In the genomic region with DNA sequence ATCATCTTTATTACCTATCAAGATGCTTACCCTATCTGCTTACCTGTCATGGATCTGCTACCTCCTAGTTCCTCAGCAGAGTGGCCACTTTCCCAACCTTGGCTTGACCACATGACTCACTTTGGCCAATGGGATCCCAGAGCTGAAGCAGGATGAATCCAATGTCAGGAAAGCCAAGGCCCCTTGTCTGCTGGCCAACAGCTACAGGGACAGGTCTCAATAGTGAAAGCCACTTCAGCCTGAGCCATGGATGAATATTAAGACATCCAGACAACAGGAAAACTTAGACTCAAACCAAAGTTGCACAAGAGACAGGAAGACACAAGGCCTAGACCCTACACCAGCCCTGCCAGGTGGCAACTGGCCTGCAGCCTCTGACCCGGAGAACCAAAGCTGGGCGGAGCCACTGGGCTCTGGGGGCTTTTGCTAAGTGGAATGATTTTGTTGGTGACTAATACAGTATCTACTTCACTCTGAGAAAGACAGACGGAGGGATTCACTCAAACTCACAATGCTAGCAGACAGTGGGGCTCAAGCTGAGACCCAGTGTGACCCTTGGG, we compare ENCODE assay signal across 12 mouse cellular contexts.
DNase-seq lines count a peak whose midpoint lies in the region; ATAC-seq and TF ChIP-seq lines count a peak whose summit lies in the region.
"Had no signal": no experiment of that assay in that cellular context is flagged by ENCODE, and none has a peak within 500 bp of the region (broad histone marks: within the 10 kb centered on the region; RNA-seq: fewer than 3 reads in every experiment).

No protein-coding gene starts in this region.

- H3K9ac ChIP-seq in heart, embryonic 13.5 days, result no peak overlapping the region
- no peak overlapping the region for H3K9ac ChIP-seq in lung, postnatal 0 days (replicated peaks; ENCODE audit: low read depth)

- TF ChIP-seq POLR2A in kidney, adult 2 months (IDR thresholded peaks at IDR 0.05; ENCODE audit: low read depth, low read length), result no peak

- no peak overlapping the region for H3K27ac ChIP-seq in kidney, adult 2 months (ENCODE audit: insufficient read depth, low read depth, low read length)
- peak overlapping the region; percentile 51 for H3K27ac ChIP-seq in heart, embryonic 13.5 days (replicated peaks)
- no peak overlapping the region for H3K27ac ChIP-seq in lung, postnatal 0 days (ENCODE audit: low read length)
- H3K27ac ChIP-seq: macrophage had no signal

- H3K9me3 ChIP-seq in heart, embryonic 13.5 days, result no peaks in the 10 kb centered on the region
- H3K9me3 ChIP-seq in lung, postnatal 0 days (ENCODE audit: low read length), result no peaks in the 10 kb centered on the region

- H3K36me3 ChIP-seq in kidney, adult 2 months (ENCODE audit: control insufficient read depth, insufficient read depth, low read length), result no peaks in the 10 kb centered on the region
- no peaks in the 10 kb centered on the region for H3K36me3 ChIP-seq in heart, embryonic 13.5 days
- H3K36me3 ChIP-seq in lung, postnatal 0 days (ENCODE audit: insufficient read depth, low read length), result no peaks in the 10 kb centered on the region

- H3K4me3 ChIP-seq in kidney, adult 2 months (ENCODE audit: insufficient read depth, low read depth, low read length), result no peak overlapping the region
- no peak overlapping the region for H3K4me3 ChIP-seq in heart, embryonic 13.5 days
- no peak overlapping the region for H3K4me3 ChIP-seq in lung, postnatal 0 days (ENCODE audit: low read depth, low read length)

- 82% methylated on average over 3 of the region's 3 CpGs for WGBS in kidney, adult 2 months
- WGBS in heart, embryonic 13.5 days, result 70% methylated on average over 3 of the region's 3 CpGs
- 74% methylated on average over 3 of the region's 3 CpGs for WGBS in lung, postnatal 0 days

- DNase-seq in adrenal gland, adult 2 months, result peak; percentile 47
- DNase-seq in adrenal gland, postnatal 4 days (ENCODE audit: low spot score in 2 of 2), result no peak
- peak; percentile 21 for DNase-seq in kidney, adult 2 months
- DNase-seq in kidney, postnatal 10 days, result no peak
- peak; percentile 31 to 47 for DNase-seq in gastrocnemius, adult 8-10 months (ENCODE audit: low spot score in 2 of 2)
- DNase-seq in B cell, adult 2 months, result no peak
- DNase-seq in lung, postnatal 0 days (ENCODE audit: low spot score), result no peak
- DNase-seq: cerebellum, adult 9-10 months; thymus, postnatal 14 days had no signal

- ATAC-seq in heart, embryonic 13.5 days (ENCODE audit: extremely low read depth, insufficient number of reproducible peaks, low FRiP score, low TSS enrichment), result no peak
- no peak for ATAC-seq in lung, postnatal 0 days
- ATAC-seq: intestine, postnatal 0 days had no signal

- no peak overlapping the region for H3K4me2 ChIP-seq in heart, embryonic 13.5 days
- no peak overlapping the region for H3K4me2 ChIP-seq in lung, postnatal 0 days (replicated peaks; ENCODE audit: low read depth, low read length)

- H3K4me1 ChIP-seq in kidney, adult 2 months (ENCODE audit: control insufficient read depth, insufficient read depth, low read length), result peaks cover 3% of the 10 kb centered on the region; the same call in 1 of the 2 replicates
- H3K4me1 ChIP-seq in heart, embryonic 13.5 days, result peaks cover 65% of the 10 kb centered on the region
- H3K4me1 ChIP-seq in lung, postnatal 0 days (ENCODE audit: insufficient read depth, low read depth, low read length), result no peaks in the 10 kb centered on the region

- no peaks in the 10 kb centered on the region for H3K27me3 ChIP-seq in kidney, adult 2 months (replicated peaks; ENCODE audit: control insufficient read depth, insufficient read depth, low read length)
- no peaks in the 10 kb centered on the region for H3K27me3 ChIP-seq in heart, embryonic 13.5 days (replicated peaks)
- H3K27me3 ChIP-seq in lung, postnatal 0 days (replicated peaks; ENCODE audit: insufficient read depth, low read length), result no peaks in the 10 kb centered on the region

- TF ChIP-seq CTCF in kidney, adult 2 months (conservative IDR thresholded peaks at IDR 0.05; ENCODE audit: insufficient read depth, insufficient read length, low read depth, low read length), result no peak
- TF ChIP-seq CTCF in lung, postnatal 0 days (IDR thresholded peaks at IDR 0.05), result no peak

- no peak for TF ChIP-seq EP300 in lung, postnatal 0 days (IDR thresholded peaks at IDR 0.05)

Comparison
In these comparisons a context has a peak if more than half of its experiments do, and no peak if none do; other contexts are left out.
1. DNase-seq: peak in adrenal gland, adult 2 months (single experiment), kidney, adult 2 months (single experiment) and gastrocnemius, adult 8-10 months (2 of 2); none in adrenal gland, postnatal 4 days (0 of 2), kidney, postnatal 10 days (single experiment), B cell, adult 2 months (0 of 2) and lung, postnatal 0 days (single experiment).